Mouse (Mus musculus) ES-CJ7 (cell line): ENCODE results near the gene Urb2.

Experiments used
- DNase-seq: peaks from one replicate; pipeline ENCODE4 v3.0.0; 2011; ENCODE audit warnings: low read depth, low spot score

Urb2 gene

GRCm38 (mm10) chr8:124077377-124077776, 56.1 kb downstream of the Urb2 start:
- DNase-seq: no peak

DNA sequence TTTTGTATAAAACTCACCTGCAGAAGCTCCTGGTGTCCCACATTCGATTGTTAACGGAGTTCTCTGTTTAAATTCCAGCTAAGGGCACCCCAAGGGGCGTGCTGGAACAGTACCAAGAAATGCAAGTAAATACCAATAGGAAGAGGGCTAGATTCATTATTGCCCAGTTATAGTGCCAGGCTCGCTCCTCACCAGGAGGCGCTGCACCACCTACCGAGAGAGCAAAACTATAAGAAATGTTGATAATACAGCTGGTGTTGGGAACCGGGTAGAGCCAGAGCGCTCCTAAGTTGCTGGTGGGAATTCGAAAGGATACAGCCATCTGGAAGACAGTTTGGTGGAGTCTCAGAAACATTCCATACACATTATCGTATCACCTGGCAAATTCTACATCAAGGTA, 56.7 kb downstream of the Urb2 start:
- no peak for DNase-seq

GRCm38 (mm10) chr8:124078969-124079368, 57.7 kb downstream of the Urb2 start:
- DNase-seq: no peak

DNA sequence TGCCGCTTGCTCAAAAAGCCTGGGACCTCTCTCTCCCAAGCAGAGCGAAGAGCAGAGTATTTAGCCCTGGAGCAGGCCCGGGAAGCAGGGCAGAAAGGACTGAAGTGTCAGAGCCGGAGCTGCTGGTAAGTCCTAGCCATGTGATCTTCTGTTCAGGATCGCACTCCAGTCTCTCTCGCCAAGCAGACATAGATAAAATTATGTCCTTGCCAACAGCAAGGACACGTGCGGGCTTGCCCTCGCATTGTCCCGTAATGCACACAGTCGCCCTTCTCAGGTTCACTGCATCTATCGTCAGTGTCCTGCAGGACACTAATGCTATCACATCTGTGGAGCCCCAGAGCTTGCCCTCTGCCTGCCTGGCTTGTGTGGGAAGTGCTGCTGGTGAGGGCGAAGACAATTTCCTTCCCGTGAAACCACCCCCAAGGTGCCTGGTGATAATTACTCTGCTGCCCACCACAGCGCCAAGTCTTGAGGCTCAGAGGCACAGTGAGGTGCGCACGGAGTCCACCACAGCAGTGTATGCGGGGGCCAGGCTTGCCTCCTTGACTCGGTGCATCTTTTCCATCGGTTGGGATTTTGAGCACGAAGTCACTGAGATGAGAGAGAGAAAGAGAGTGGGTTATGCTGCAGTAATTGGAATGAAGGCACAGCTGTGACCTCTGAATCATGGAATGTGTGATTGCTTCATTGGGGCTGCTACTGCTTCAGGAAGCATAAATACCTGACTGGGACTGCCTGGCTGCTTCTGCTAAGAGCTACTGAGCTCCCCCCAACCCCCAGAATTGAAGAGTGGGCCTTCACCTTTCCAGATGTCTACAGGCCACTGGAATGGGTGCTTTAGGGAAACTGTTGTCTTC, 59.4 kb downstream of the Urb2 start:
- no peak for DNase-seq

- DNase-seq: no peak
Observed at GRCm38 (mm10) chr8:124082616-124083015, 61.3 kb downstream of the Urb2 start.

DNA sequence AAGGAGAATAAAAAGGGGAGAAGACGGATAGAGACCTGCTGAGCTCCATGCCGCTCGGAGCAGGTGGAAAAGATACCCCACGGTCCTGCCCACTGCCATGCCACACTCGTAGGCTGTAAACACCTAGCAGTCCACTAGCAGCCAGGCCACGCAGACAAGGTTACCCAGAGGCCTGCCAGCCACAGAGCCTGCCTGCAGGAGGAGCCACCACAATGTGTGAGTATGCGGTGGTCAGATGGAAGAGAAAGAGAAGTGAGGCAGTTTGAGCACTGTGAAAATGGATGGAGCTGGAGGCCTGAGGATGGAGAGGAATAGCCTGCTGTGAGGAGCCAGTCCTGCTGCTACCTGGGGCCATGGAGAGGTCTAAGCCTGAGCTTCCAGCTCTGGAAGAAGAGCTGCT, 62.3 kb downstream of the Urb2 start:
- no peak for DNase-seq

- DNase-seq: no peak
Observed at GRCm38 (mm10) chr8:124085668-124086067, 64.4 kb downstream of the Urb2 start.

DNA sequence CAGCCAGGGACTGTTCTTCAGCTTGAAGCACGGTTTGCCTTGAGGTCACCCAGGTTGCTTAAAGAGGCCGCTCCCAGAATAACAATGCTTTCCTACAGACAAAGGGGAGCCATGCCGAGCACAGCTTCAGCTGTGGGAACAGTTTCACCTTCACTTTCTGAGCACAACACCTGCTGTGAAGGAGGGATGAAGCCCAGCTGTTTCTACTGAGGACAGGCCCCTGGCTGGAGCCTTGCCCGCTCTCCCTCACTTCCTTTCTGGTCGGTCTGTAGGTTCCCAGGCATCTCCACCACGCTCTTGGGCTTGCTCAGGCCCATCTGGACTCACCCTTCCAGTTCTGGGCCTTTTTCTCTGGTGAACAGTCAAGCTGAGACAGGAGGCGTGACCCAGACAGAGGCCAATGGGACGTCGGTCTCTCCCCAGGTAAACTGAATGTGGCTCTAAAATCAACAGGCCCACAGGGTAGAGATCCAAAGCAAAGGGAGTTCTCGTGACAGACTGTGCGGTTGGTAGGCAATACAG, 66.8 kb downstream of the Urb2 start:
- DNase-seq: peak; percentile 96

DNA sequence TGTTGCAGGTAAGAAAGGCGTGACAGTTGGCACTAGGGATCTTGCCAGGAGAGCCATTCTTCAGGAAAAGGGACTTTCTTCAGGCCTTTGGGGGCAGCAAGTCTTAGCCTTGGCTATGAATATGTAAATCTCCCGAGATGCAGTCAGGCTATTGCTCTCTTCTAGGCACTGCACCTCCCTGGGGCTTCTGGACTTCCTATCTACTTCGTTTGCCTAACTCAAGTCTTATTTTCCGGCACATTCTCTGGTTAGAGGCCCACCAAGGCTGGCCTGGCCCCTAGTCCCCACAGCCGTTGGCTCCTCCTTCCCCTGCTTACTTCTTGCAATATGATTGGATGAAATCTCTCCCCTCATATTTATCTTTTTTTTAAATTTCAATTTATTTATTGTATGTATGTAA, 67.7 kb downstream of the Urb2 start:
- DNase-seq: no peak

DNA sequence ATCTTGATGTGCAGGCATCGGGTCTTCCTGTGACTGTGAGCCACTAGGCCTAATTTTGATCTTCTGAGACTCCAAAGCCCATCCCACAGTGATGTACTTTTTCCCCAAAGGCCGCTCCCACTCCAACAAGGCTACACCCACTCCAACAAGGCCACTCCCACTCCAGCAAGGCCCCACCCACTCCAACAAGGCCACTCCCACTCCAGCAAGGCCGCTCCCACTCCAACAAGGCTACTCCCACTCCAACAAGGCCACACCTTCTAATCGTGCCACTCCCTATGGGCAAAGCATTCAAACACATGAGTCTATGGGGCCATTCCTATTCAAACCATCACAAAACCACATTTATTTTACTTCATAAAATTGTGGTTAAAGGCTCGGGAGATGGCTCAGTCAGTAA, 69.2 kb downstream of the Urb2 start:
- DNase-seq: peak; percentile 75
